Mouse (Mus musculus): ENCODE results near the gene Pcdh7.

- no peak for TF ChIP-seq CTCF (IDR thresholded peaks at IDR 0.05; ENCODE audit: control insufficient read depth, insufficient read depth, low read length)
- TF ChIP-seq POLR2A (IDR thresholded peaks at IDR 0.05; ENCODE audit: borderline replicate concordance, control insufficient read depth, low read depth, low read length): no peak
These were observed 2.6 kb downstream of the Pcdh7 start for GRCm38 (mm10) chr5:57720206-57720880.
